Mouse (Mus musculus) bone marrow, adult 2 months (tissue): ENCODE data around the gene Dync1i1.

ENCODE experiments used
- CTCF ChIP-seq: fragments of 200-500 bp; IDR thresholded peaks from 2 replicates; pipeline ENCODE4 v1.5.1; 2011; ENCODE audit warnings: low read length, control low read depth; ENCODE audit not compliant: control insufficient read depth, insufficient read depth
- POLR2A ChIP-seq: fragments of 200-500 bp; IDR thresholded peaks from 2 replicates; pipeline ENCODE4 v1.6.1; 2011; ENCODE audit warnings: low read depth, mild to moderate bottlenecking, control low read depth, low read length, borderline replicate concordance; ENCODE audit not compliant: control insufficient read depth

GRCm38 (mm10) chr6:5915028-5915427, 189.6 kb downstream of the Dync1i1 start:
- TF ChIP-seq POLR2A (no peak), CTCF (no peak)
